ENCODE assay signal across 7 mouse cellular contexts in genomic region chr4:148901275-148902052, GRCm38 (mm10).
DNase-seq lines count a peak whose midpoint lies in the region; ATAC-seq lines count a peak whose summit lies in the region.

No protein-coding gene starts in this region.

- H3K4me1 ChIP-seq in forebrain, embryonic 11.5 days (replicated peaks; ENCODE audit: control insufficient read depth, insufficient read depth, low read length) = peaks cover 2% of the 10 kb centered on the region; the same call in 1 of the 2 replicates
- H3K4me1 ChIP-seq in limb, embryonic 11.5 days (ENCODE audit: control insufficient read depth, insufficient read depth, low read length) = peaks cover 32% of the 10 kb centered on the region
- peaks cover 57% of the 10 kb centered on the region for H3K4me1 ChIP-seq in neural tube, embryonic 15.5 days

- H3K4me2 ChIP-seq in forebrain, embryonic 11.5 days (ENCODE audit: low read depth, low read length, severe bottlenecking) = peak overlapping the region; percentile 100
- H3K4me2 ChIP-seq in limb, embryonic 11.5 days (ENCODE audit: low read depth, severe bottlenecking) = peak overlapping the region; percentile 78
- H3K4me2 ChIP-seq in neural tube, embryonic 15.5 days = peak overlapping the region; percentile 99

- no peaks in the 10 kb centered on the region for H3K36me3 ChIP-seq in forebrain, embryonic 11.5 days (ENCODE audit: control insufficient read depth, insufficient read depth, low read length)
- no peaks in the 10 kb centered on the region for H3K36me3 ChIP-seq in limb, embryonic 11.5 days (ENCODE audit: control insufficient read depth, insufficient read depth, low read length)
- H3K36me3 ChIP-seq in neural tube, embryonic 15.5 days = no peaks in the 10 kb centered on the region

- peak; percentile 7 for DNase-seq in spleen, adult 12 weeks (ENCODE audit: low spot score)
- DNase-seq in spleen, postnatal 14 days (ENCODE audit: low spot score in 2 of 2) = no peak
- DNase-seq in forebrain, embryonic 11.5 days (ENCODE audit: low spot score) = peak; percentile 74
- DNase-seq in limb, embryonic 11.5 days (ENCODE audit: low spot score) = no peak
- no peak for DNase-seq in retina, embryonic 14.5 days (ENCODE audit: low spot score)

- peaks cover 19% of the 10 kb centered on the region for H3K27me3 ChIP-seq in forebrain, embryonic 11.5 days (ENCODE audit: control insufficient read depth, insufficient read depth, low read length)
- H3K27me3 ChIP-seq in limb, embryonic 11.5 days (ENCODE audit: control insufficient read depth, insufficient read depth, low read length) = peaks cover 36% of the 10 kb centered on the region
- H3K27me3 ChIP-seq in neural tube, embryonic 15.5 days (replicated peaks) = peaks cover 70% of the 10 kb centered on the region

- H3K9ac ChIP-seq in forebrain, embryonic 11.5 days (ENCODE audit: low read length) = peak overlapping the region; percentile 58
- H3K9ac ChIP-seq in limb, embryonic 11.5 days (ENCODE audit: low read length) = peak overlapping the region; percentile 38
- peak overlapping the region; percentile 51 for H3K9ac ChIP-seq in neural tube, embryonic 15.5 days (replicated peaks)

- peak overlapping the region; percentile 59 for H3K4me3 ChIP-seq in forebrain, embryonic 11.5 days (ENCODE audit: low read depth, low read length)
- H3K4me3 ChIP-seq in limb, embryonic 11.5 days (ENCODE audit: low read depth, low read length) = peak overlapping the region; percentile 60
- peak overlapping the region; percentile 64 for H3K4me3 ChIP-seq in neural tube, embryonic 15.5 days (replicated peaks)

- no peaks in the 10 kb centered on the region for H3K9me3 ChIP-seq in forebrain, embryonic 11.5 days (ENCODE audit: control insufficient read depth, low read length)
- H3K9me3 ChIP-seq in limb, embryonic 11.5 days (ENCODE audit: control insufficient read depth, low read length) = no peaks in the 10 kb centered on the region
- no peaks in the 10 kb centered on the region for H3K9me3 ChIP-seq in neural tube, embryonic 15.5 days (replicated peaks)

- no peak overlapping the region for H3K27ac ChIP-seq in forebrain, embryonic 11.5 days (ENCODE audit: low read depth, low read length)
- no peak overlapping the region for H3K27ac ChIP-seq in limb, embryonic 11.5 days (replicated peaks; ENCODE audit: low read depth, low read length)
- no peak overlapping the region for H3K27ac ChIP-seq in neural tube, embryonic 15.5 days (replicated peaks)

- WGBS in forebrain, embryonic 11.5 days = under 1% methylated on average over 63 of the region's 64 CpGs
- 1% methylated on average over 64 of the region's 64 CpGs for WGBS in limb, embryonic 11.5 days
- WGBS in neural tube, embryonic 15.5 days = under 1% methylated on average over 64 of the region's 64 CpGs

- ATAC-seq in forebrain, embryonic 11.5 days (replicated peaks; ENCODE audit: low FRiP score) = peak; percentile 26
- no peak for ATAC-seq in limb, embryonic 11.5 days (ENCODE audit: insufficient number of reproducible peaks, low FRiP score, low TSS enrichment, low read depth)
- ATAC-seq in neural tube, embryonic 15.5 days (ENCODE audit: low FRiP score) = no peak
- ATAC-seq in megakaryocyte progenitor cell, adult 5-6 weeks (replicated peaks; ENCODE audit: poor library complexity) = no peak

Comparison
In these comparisons a context has a peak if more than half of its experiments do, and no peak if none do; other contexts are left out.
1. DNase-seq: peak in spleen, adult 12 weeks (single experiment) and forebrain, embryonic 11.5 days (single experiment); none in spleen, postnatal 14 days (0 of 2), limb, embryonic 11.5 days (single experiment) and retina, embryonic 14.5 days (single experiment).
2. Peak in every context shown above with its lines, with median percentiles within 50 percentile points of each other: H3K4me2 ChIP-seq, H3K4me3 ChIP-seq and H3K9ac ChIP-seq.